Mouse (Mus musculus) megakaryocyte, embryonic 14.5 days (primary cell): ENCODE results near the gene Abca7.

Experiments used
- FLI1 ChIP-seq: IDR thresholded peaks from 2 replicates; pipeline ENCODE4 v1.6.1; 2012; ENCODE audit warnings: low read length, inconsistent platforms, mixed read lengths
- GATA1 ChIP-seq: IDR thresholded peaks from 3 replicates; pipeline ENCODE4 v1.6.1; 2012; ENCODE audit warnings: mixed read lengths, low read length, inconsistent platforms, borderline replicate concordance

GRCm38 (mm10) chr10:80035148-80035547 is 38.9 kb downstream of the Abca7 start:
- TF ChIP-seq GATA1 = no peak
- no peak for TF ChIP-seq FLI1
